Mouse (Mus musculus) kidney, embryonic 16.5 days (tissue): ENCODE data around the gene Crtac1. TPM values are rescaled to one million over a fixed set of nuclear protein-coding genes. Genes with fewer than 3 reads are reported as not detected.
A peak's percentile ranks its signal among the peaks of the same experiment; 100 is the strongest.

Source experiments
- ATAC-seq: fragments of 200-750 bp; cut with Nextera tagmentation; 2 replicates; pipeline ENCODE4 v1.8.0; 2017; ENCODE audit warnings: moderate TSS enrichment; ENCODE audit not compliant: low FRiP score, low TSS enrichment
- H3K27ac ChIP-seq: fragments of 300-500 bp; sonication (generic); 2 replicates; pipeline ENCODE4 v1.5.1; 2014; ENCODE audit warnings: low read length
- H3K27me3 ChIP-seq: fragments of 300-500 bp; sonication (generic); 2 replicates; pipeline ENCODE4 v1.6.1; 2014; ENCODE audit warnings: low read length, control low read depth, mixed read lengths; ENCODE audit not compliant: insufficient read depth
- H3K36me3 ChIP-seq: fragments of 300-500 bp; sonication (generic); 2 replicates; pipeline ENCODE4 v1.6.1; 2014; ENCODE audit warnings: low read length, control low read depth, mixed read lengths; ENCODE audit not compliant: insufficient read depth
- H3K4me1 ChIP-seq: fragments of 300-500 bp; sonication (generic); 2 replicates; pipeline ENCODE4 v1.6.1; 2014; ENCODE audit warnings: low read length, control low read depth, mixed read lengths; ENCODE audit not compliant: insufficient read depth
- H3K4me2 ChIP-seq: fragments of 300-500 bp; sonication (generic); replicated peaks from 2 replicates; pipeline ENCODE4 v1.6.1; 2014; ENCODE audit warnings: low read depth, low read length
- H3K4me3 ChIP-seq: fragments of 300-500 bp; sonication (generic); 2 replicates; pipeline ENCODE4 v1.5.1; 2014; ENCODE audit warnings: mild to moderate bottlenecking, low read length
- H3K9ac ChIP-seq: fragments of 300-500 bp; sonication (generic); replicated peaks from 2 replicates; pipeline ENCODE4 v1.6.1; 2014; ENCODE audit warnings: low read length
- H3K9me3 ChIP-seq: fragments of 300-500 bp; sonication (generic); 2 replicates; pipeline ENCODE4 v1.6.1; 2016; ENCODE audit warnings: low read length, control low read depth
- WGBS: fragments of 180-500 bp; shearing (Covaris S2); extraction: QIAGEN DNeasy Blood & Tissue Kit; methylation state at CpG from one replicate; pipeline ENCODE4 v1.1.7; 2014; 5-methylcytosine and 5-hydroxymethylcytosine counted together
- polyA plus RNA-seq: library from polyadenylated mRNA; unstranded; fragments of >200 nt; fragmentation: Nextera tagmentation; extraction: Ambion mirVana; gene quantifications from 2 replicates; pipeline ENCODE4 v1.2.1, GENCODE M21; 2015

Gene Crtac1
- polyA plus RNA-seq, 1 experiment from 2014 or later = 6.0 TPM

DNA sequence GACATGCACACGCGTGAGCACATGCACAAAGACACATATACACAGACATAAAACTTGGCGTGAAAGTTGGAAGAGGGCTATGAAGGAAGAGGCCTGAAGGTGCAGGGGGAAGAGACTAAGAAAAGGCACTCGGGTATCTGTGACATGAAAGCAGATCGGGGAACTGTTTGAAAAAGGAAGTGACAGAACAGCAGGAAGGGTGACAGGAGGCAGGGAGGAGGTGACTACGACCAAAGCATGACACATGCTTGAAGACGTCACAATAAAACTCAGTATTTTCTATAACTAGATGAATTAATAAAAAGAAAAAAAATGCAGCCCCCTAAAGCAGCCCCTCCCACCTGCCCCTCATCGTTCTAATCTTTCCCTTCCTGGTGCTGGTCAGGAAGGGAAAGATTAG is 125.8 kb downstream of the Crtac1 start:
- no peaks in the 10 kb centered on the region for H3K36me3 ChIP-seq
- H3K4me3 ChIP-seq = no peak overlapping the region
- no peak overlapping the region for H3K9ac ChIP-seq
- no peak overlapping the region for H3K27ac ChIP-seq
- H3K4me1 ChIP-seq = peaks cover 13% of the 10 kb centered on the region
- no peak overlapping the region for H3K4me2 ChIP-seq
- no peaks in the 10 kb centered on the region for H3K27me3 ChIP-seq
- no peaks in the 10 kb centered on the region for H3K9me3 ChIP-seq
- no peak for ATAC-seq
- WGBS = 58% methylated on average over 8 of the region's 8 CpGs

GRCm38 (mm10) chr19:42304506-42304905 is 127.1 kb downstream of the Crtac1 start:
- Histone ChIP-seq H3K27me3 (no peaks in the 10 kb centered on the region), H3K9ac (no peak overlapping the region), H3K4me1 (peaks cover 13% of the 10 kb centered on the region), H3K9me3 (no peaks in the 10 kb centered on the region), H3K4me2 (no peak overlapping the region), H3K4me3 (no peak overlapping the region), H3K27ac (no peak overlapping the region), H3K36me3 (no peaks in the 10 kb centered on the region)
- 44% methylated on average over 13 of the region's 13 CpGs for WGBS
- 0 out of 2 replicates have a peak, but pooled peaks have one; percentile 44 for ATAC-seq

GRCm38 (mm10) chr19:42303210-42303813 is 128.3 kb downstream of the Crtac1 start:
- Histone ChIP-seq H3K9me3 (no peaks in the 10 kb centered on the region), H3K9ac (no peak overlapping the region), H3K36me3 (no peaks in the 10 kb centered on the region), H3K4me3 (no peak overlapping the region), H3K27ac (no peak overlapping the region), H3K4me2 (no peak overlapping the region), H3K27me3 (no peaks in the 10 kb centered on the region), H3K4me1 (peaks cover 13% of the 10 kb centered on the region)
- 54% methylated on average over 12 of the region's 12 CpGs for WGBS
- no peak for ATAC-seq

- Histone ChIP-seq H3K9me3 (no peaks in the 10 kb centered on the region), H3K27ac (no peak overlapping the region), H3K4me2 (no peak overlapping the region), H3K27me3 (no peaks in the 10 kb centered on the region), H3K9ac (no peak overlapping the region), H3K36me3 (no peaks in the 10 kb centered on the region), H3K4me1 (peaks cover 5% of the 10 kb centered on the region; the same call in 1 of the 2 replicates), H3K4me3 (no peak overlapping the region)
- ATAC-seq = no peak
- WGBS = 65% methylated on average over 6 of the region's 6 CpGs
Measured at GRCm38 (mm10) chr19:42293216-42293615, 138.4 kb downstream of the Crtac1 start.

GRCm38 (mm10) chr19:42292106-42292505 is 139.5 kb downstream of the Crtac1 start:
- H3K27ac ChIP-seq = no peak overlapping the region
- H3K27me3 ChIP-seq = no peaks in the 10 kb centered on the region
- ATAC-seq = no peak
- 59% methylated on average over 8 of the region's 8 CpGs for WGBS
- H3K9me3 ChIP-seq = no peaks in the 10 kb centered on the region
- no peak overlapping the region for H3K9ac ChIP-seq
- peaks cover 5% of the 10 kb centered on the region; the same call in 1 of the 2 replicates for H3K4me1 ChIP-seq
- no peak overlapping the region for H3K4me3 ChIP-seq
- H3K36me3 ChIP-seq = no peaks in the 10 kb centered on the region
- H3K4me2 ChIP-seq = no peak overlapping the region

- no peak overlapping the region for H3K27ac ChIP-seq
- H3K36me3 ChIP-seq = no peaks in the 10 kb centered on the region
- no peak overlapping the region for H3K9ac ChIP-seq
- no peaks in the 10 kb centered on the region for H3K9me3 ChIP-seq
- WGBS = 36% methylated on average over 7 of the region's 7 CpGs
- no peak overlapping the region for H3K4me2 ChIP-seq
- H3K4me3 ChIP-seq = no peak overlapping the region
- H3K27me3 ChIP-seq = no peaks in the 10 kb centered on the region
- H3K4me1 ChIP-seq = peaks cover 5% of the 10 kb centered on the region; the same call in 1 of the 2 replicates
- ATAC-seq = no peak
Measured at GRCm38 (mm10) chr19:42290954-42291661, 140.5 kb downstream of the Crtac1 start.

- Histone ChIP-seq H3K4me1 (peaks cover 10% of the 10 kb centered on the region), H3K27me3 (no peaks in the 10 kb centered on the region), H3K9me3 (no peaks in the 10 kb centered on the region), H3K4me2 (no peak overlapping the region), H3K27ac (no peak overlapping the region), H3K9ac (no peak overlapping the region), H3K36me3 (no peaks in the 10 kb centered on the region), H3K4me3 (no peak overlapping the region)
- WGBS = 61% methylated on average over 4 of the region's 4 CpGs
- ATAC-seq = no peak
Measured at GRCm38 (mm10) chr19:42288361-42288760, 143.2 kb downstream of the Crtac1 start.

GRCm38 (mm10) chr19:42284178-42284577 is 147.4 kb downstream of the Crtac1 start:
- no peak overlapping the region for H3K4me2 ChIP-seq
- no peaks in the 10 kb centered on the region for H3K9me3 ChIP-seq
- 55% methylated on average over 8 of the region's 8 CpGs for WGBS
- no peaks in the 10 kb centered on the region for H3K36me3 ChIP-seq
- no peak overlapping the region for H3K9ac ChIP-seq
- H3K4me3 ChIP-seq = no peak overlapping the region
- ATAC-seq = peak; percentile 71; the same call in 1 of the 2 replicates
- peaks cover 16% of the 10 kb centered on the region for H3K4me1 ChIP-seq
- no peaks in the 10 kb centered on the region for H3K27me3 ChIP-seq
- no peak overlapping the region for H3K27ac ChIP-seq

GRCm38 (mm10) chr19:42279611-42280010 is 152.0 kb downstream of the Crtac1 start:
- ATAC-seq = no peak
- no peak overlapping the region for H3K9ac ChIP-seq
- 70% methylated on average over 3 of the region's 3 CpGs for WGBS
- H3K4me2 ChIP-seq = no peak overlapping the region
- H3K9me3 ChIP-seq = no peaks in the 10 kb centered on the region
- H3K4me1 ChIP-seq = peaks cover 14% of the 10 kb centered on the region
- H3K36me3 ChIP-seq = no peaks in the 10 kb centered on the region
- no peak overlapping the region for H3K4me3 ChIP-seq
- H3K27me3 ChIP-seq = no peaks in the 10 kb centered on the region
- no peak overlapping the region for H3K27ac ChIP-seq

GRCm38 (mm10) chr19:42278461-42278860 is 153.1 kb downstream of the Crtac1 start:
- WGBS = 75% methylated on average over 5 of the region's 5 CpGs

More at GRCm38 (mm10) chr19:42278461-42278860, 153.1 kb downstream of the Crtac1 start:
- Histone ChIP-seq H3K4me2 (no peak overlapping the region), H3K27ac (no peak overlapping the region), H3K9ac (no peak overlapping the region), H3K9me3 (no peaks in the 10 kb centered on the region), H3K4me1 (peaks cover 11% of the 10 kb centered on the region), H3K27me3 (no peaks in the 10 kb centered on the region), H3K36me3 (no peaks in the 10 kb centered on the region), H3K4me3 (no peak overlapping the region)
- ATAC-seq = no peak
